Mouse (Mus musculus): ENCODE data around the gene Psmd9.

Psmd9 gene

DNA sequence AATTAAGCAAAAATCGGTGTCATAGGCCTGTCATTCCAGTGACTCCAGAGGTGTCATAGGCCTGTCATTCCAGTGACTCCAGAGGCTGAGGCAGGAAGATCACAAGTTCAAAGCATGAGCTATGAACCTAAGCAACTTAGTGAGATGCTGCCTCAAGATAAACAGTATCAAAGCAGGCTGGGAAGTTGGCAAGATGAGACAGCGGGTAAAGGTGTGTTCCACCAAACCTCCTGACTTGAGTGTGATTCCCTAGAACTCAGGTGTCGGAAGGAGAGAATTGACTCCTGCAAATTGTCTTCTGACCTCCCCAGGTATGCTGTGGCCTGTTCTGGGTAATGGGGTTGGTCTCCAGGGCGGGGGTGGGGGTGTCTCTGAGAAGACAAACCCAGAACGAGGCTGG lies at the start of gene Psmd9:
TSS of gene Psmd9 (plus strand) at position 130 of the 400 bp plus-strand sequence.
- in situ Hi-C loops (cut with MboI; ENCODE audit: low sequenced_read_pairs): no loop called here

DNA sequence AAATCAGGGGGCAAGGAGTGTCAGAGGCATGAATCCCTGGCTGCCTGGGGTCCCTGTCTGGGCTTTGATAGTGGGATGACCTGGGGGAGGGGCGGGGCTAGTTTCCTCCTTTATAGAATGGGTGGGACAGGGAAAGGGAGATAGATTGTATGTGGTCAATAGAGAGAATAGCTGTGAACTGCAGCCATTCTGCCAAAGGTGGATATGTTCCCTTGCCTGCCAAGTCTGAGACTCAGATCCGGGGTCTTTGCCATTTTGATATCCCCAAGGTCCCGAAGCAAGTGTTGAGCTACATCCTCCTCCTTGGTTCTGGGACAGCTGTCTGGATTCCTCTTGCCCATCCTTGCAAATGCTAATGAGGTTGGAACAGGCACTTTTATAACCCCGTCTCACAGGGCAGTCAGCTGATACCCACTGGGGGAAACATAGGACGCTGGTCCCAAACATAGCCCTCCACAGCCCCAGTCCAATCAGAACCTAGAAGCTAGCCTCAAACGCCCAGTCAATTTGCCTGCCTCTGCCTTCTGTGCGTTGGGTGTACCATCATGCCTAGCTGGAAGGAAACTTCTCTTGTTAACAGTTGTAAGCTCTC lies 48.5 kb upstream of the Psmd9 start:
- in situ Hi-C loops (cut with MboI; ENCODE audit: low sequenced_read_pairs): no loop called here

- in situ Hi-C loops (cut with MboI; ENCODE audit: low sequenced_read_pairs): no loop called here
Measured at GRCm38 (mm10) chr5:123122181-123122580, 47.0 kb upstream of the Psmd9 start.

DNA sequence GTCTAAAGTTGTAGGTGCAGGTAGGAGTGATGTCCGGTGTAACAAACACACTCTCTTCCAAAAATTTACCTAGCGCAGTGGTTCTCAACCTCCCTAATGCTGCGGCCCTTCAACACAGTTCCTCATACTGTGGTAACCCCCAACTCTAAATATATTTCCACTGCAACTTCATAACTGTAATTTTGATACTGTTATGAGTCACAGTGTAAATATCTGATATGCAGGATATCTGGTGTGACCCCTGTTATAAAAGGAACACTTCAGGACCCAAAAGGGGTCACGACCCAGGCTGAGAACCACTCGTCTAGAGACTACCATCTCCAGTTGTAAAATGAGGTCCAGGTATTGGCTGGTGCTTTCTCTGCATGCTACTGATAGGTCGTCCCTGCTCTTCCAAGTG lies 44.1 kb upstream of the Psmd9 start:
- in situ Hi-C loops (cut with MboI; ENCODE audit: low sequenced_read_pairs): no loop called here

GRCm38 (mm10) chr5:123125638-123126406 lies 43.4 kb upstream of the Psmd9 start:
- in situ Hi-C loops (cut with MboI; ENCODE audit: low sequenced_read_pairs): no loop called here

- in situ Hi-C loops (cut with MboI; ENCODE audit: low sequenced_read_pairs): no loop called here
Measured at GRCm38 (mm10) chr5:123127031-123127430, 42.2 kb upstream of the Psmd9 start.

GRCm38 (mm10) chr5:123128426-123129169 lies 40.6 kb upstream of the Psmd9 start:
- in situ Hi-C loops (cut with MboI; ENCODE audit: low sequenced_read_pairs): no loop called here

GRCm38 (mm10) chr5:123129170-123129757 lies 39.9 kb upstream of the Psmd9 start:
- in situ Hi-C loops (cut with MboI; ENCODE audit: low sequenced_read_pairs): no loop called here

DNA sequence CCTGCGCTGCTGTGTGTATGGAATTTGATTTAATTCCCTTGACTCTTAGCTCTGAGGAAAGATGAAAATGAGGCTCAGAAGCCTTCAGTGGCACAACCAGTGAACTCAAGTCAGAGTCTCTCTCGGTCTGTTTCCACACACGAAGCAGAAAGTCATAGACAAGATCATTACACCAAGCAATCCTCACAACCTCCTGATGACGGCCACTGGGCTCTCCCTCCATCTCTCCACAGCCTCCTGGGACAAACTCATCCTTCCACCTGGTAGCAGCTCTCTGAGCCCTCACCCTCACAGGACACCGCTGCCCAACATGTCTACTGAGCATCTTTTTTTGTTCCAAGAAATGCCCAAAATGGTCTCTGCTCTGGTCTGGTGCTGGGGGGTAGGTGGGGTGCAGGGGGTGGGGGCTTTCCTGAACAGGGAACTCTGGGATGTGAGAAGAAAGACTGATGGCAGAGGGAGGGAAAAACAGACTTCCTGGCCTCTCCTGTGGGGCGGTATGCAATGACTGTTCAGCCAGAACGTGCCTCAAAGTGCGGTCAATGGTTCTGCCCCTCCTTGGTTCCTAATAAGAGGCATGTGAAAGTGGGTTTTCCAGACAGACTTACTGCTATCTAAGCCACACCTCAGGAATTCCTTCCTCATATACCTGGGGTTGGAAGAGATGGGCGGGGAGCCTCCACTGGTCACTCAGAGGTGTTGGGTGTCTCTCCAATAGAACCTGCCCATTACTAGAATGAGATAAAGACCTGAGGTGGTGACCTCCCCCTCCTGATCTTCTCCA lies 39.0 kb upstream of the Psmd9 start:
- in situ Hi-C loops (cut with MboI; ENCODE audit: low sequenced_read_pairs): no loop called here

DNA sequence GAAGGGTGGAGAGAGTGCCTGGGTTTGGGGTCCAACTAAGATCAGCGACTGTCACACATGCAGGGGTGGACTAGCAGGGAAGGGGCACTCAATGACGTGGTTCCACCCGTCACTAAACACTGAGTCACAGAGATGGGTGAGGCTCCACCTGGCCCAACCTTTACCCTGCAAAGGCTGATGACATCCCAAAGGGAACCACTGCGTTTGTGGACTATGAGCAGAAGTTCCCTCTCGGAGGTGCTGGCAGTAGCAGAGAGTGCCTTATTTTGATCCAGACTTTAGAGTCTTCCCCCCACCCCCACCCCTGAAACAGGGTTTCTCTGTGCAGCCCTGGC lies 38.4 kb upstream of the Psmd9 start:
- in situ Hi-C loops (cut with MboI; ENCODE audit: low sequenced_read_pairs): no loop called here

- in situ Hi-C loops (cut with MboI; ENCODE audit: low sequenced_read_pairs): no loop called here
Measured at GRCm38 (mm10) chr5:123132308-123133071, 36.7 kb upstream of the Psmd9 start, which contains the start of gene Rhof. Gene Rhof (minus strand): TSS chr5:123132692.

- in situ Hi-C loops (cut with MboI; ENCODE audit: low sequenced_read_pairs): no loop called here
Measured at GRCm38 (mm10) chr5:123133083-123133783, 36.0 kb upstream of the Psmd9 start.

- in situ Hi-C loops (cut with MboI; ENCODE audit: low sequenced_read_pairs): no loop called here
Measured at GRCm38 (mm10) chr5:123133784-123134143, 35.4 kb upstream of the Psmd9 start.

DNA sequence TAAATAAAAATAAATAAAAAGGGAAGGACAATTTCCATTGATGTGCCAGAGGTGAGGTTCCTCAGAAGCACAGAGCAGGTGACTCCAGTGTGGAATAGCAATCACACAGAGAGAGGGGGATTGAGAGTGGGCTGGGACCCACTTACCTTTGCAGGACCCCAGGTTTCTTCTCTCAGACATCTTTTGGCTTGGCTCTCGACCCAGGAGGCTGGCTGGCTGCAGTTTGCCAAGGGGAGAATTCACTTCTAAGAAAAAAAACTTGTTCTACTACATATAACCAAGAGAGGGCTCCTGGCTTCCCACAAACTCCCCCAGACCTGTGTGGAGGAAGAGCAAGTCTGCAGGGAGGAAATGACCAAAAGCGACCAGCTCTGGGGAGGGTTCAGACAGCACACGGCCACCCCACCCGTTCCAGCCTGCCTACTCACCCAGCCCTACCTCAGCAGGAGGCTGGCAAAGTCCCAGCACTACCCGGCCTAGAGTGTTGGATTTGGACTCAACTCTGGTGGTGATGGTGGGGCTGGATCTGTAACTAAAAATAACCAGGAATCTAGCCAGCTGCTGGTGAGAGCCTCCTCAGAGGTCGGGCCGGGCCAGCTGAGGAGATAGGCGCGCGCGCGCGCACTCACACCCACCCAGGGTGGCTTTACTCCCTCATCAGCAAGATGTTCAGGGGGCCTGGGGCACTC lies 34.9 kb upstream of the Psmd9 start:
- in situ Hi-C loops (cut with MboI; ENCODE audit: low sequenced_read_pairs): no loop called here

DNA sequence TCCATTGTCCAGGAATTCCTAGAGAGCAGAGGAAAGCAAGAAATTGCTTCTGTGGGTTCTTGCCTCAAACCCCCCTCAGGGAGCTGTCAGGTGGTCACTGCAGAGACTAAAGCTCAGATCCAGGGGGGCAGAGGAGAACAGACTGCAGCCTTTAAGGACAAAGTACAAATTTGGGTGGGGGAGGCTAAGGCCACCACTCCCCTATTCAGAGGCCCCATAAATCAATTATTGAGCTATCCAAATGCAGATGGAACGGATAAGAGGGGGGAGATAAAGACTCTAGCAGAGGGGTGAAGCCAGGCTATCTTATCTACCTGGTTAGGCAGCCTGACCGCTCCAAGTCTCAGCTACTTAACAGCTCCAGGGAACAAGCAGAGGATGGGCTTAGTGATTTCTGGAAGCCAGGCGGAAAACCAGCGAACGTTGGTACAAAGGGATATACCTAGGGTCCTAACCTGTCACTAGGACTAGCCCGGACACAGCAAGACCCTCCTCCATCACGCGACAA lies 34.3 kb upstream of the Psmd9 start:
- in situ Hi-C loops (cut with MboI; ENCODE audit: low sequenced_read_pairs): no loop called here

DNA sequence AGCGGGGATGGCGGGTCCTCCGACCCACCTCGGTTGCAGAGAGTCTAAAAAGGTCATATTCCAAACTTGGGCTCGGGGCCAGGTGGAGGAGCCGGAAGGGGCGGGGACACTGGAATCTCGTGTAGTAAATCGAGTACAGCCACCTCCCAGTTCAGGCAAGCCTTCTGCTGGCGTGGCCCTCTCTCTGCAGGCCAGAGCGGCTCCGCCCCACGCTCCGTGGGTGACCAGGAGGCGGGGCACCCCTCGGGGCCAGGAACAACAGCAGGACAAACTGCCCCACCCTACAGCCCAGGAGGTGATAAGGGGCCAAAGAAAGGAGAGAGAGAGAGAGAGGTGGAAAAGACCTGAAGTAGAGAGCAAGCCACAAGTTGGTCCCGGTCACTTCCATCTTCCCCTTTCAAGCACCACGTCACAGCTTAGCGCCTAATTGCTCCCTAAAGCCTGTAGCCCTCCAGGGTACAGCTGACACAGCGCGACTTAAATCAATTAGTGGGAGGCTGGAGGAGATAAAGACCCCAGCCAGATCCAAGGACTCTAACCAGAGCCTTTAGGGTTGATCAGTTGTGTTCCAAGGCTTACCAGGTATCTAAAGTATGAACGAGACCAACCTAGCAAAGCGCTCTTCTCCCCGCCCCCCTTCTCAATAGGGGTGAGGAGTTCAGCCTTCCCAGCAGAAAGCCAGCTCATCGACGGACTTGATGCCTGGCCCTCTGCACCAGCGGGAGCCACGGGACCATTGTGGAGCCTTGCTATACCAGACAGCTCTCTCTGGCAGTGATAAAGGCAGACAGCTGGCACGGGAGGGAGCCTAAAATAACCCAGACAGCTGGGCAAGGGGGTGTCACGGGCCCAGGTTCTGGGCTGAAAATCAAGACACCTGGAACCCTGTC lies 33.5 kb upstream of the Psmd9 start:
- in situ Hi-C loops (cut with MboI; ENCODE audit: low sequenced_read_pairs): no loop called here

GRCm38 (mm10) chr5:123136361-123137043 lies 32.7 kb upstream of the Psmd9 start:
- in situ Hi-C loops (cut with MboI; ENCODE audit: low sequenced_read_pairs): no loop called here

All from CH12F3 (cell line).